ENCODE assay signal across 11 mouse cellular contexts in genomic region chr11:107703272-107704134, GRCm38 (mm10). TPM values are rescaled to one million over a fixed set of nuclear protein-coding genes. Genes with fewer than 3 reads are reported as not detected.
DNase-seq lines count a peak whose midpoint lies in the region; ATAC-seq and TF ChIP-seq lines count a peak whose summit lies in the region.
"Had no signal": no experiment of that assay in that cellular context is flagged by ENCODE, and none has a peak within 500 bp of the region (broad histone marks: within the 10 kb centered on the region; RNA-seq: fewer than 3 reads in every experiment).

No protein-coding gene starts in this region.

- peaks cover 18% of the 10 kb centered on the region for H3K4me1 ChIP-seq in hindbrain, postnatal 0 days (ENCODE audit: insufficient read depth, low read length)
- no peaks in the 10 kb centered on the region for H3K4me1 ChIP-seq in thymus, adult 2 months (replicated peaks; ENCODE audit: control insufficient read depth, insufficient read depth, low read length)

- no peaks in the 10 kb centered on the region for H3K36me3 ChIP-seq in hindbrain, postnatal 0 days (ENCODE audit: insufficient read depth, low read length)
- no peaks in the 10 kb centered on the region for H3K36me3 ChIP-seq in thymus, adult 2 months (ENCODE audit: control insufficient read depth, insufficient read depth, low read length)

- no peaks in the 10 kb centered on the region for H3K9me3 ChIP-seq in hindbrain, postnatal 0 days (ENCODE audit: low read length)

- no peak overlapping the region for H3K27ac ChIP-seq in hindbrain, postnatal 0 days
- H3K27ac ChIP-seq in thymus, adult 2 months (ENCODE audit: control insufficient read depth, insufficient read depth, low read length) = no peak overlapping the region

- H3K4me3 ChIP-seq in hindbrain, postnatal 0 days (ENCODE audit: low read length) = no peak overlapping the region
- H3K4me3 ChIP-seq in thymus, adult 2 months (ENCODE audit: control insufficient read depth, insufficient read depth, low read length) = no peak overlapping the region

- no peaks in the 10 kb centered on the region for H3K27me3 ChIP-seq in hindbrain, postnatal 0 days (ENCODE audit: insufficient read depth, low read length)
- no peaks in the 10 kb centered on the region for H3K27me3 ChIP-seq in thymus, adult 2 months (ENCODE audit: control insufficient read depth, insufficient read depth, low read length)

- H3K4me2 ChIP-seq in hindbrain, postnatal 0 days (ENCODE audit: low read depth, low read length) = peak overlapping the region; percentile 27

- TF ChIP-seq POLR2A in thymus, adult 2 months (IDR thresholded peaks at IDR 0.05; ENCODE audit: control insufficient read depth, extremely low read depth, insufficient read depth, low read length, poor library complexity) = no peak

- TF ChIP-seq CTCF in hindbrain, postnatal 0 days (IDR thresholded peaks at IDR 0.05; ENCODE audit: low read depth) = no peak
- TF ChIP-seq CTCF in thymus, adult 2 months (IDR thresholded peaks at IDR 0.05; ENCODE audit: borderline replicate concordance, control insufficient read depth, extremely low read depth, insufficient read depth, low read length, poor library complexity) = no peak

- no peak overlapping the region for H3K9ac ChIP-seq in hindbrain, postnatal 0 days (replicated peaks; ENCODE audit: low read length)

- peak; percentile 9 for DNase-seq in embryo, embryonic 10.5 days (ENCODE audit: low spot score)
- DNase-seq in embryo, embryonic 9.5 days (ENCODE audit: extremely low spot score) = no peak
- DNase-seq in lung, postnatal 36 days = peak; percentile 14
- no peak for DNase-seq in lung, postnatal 14 days
- peak; percentile 21 for DNase-seq in hindbrain, postnatal 0 days (ENCODE audit: low spot score)
- DNase-seq in retina, postnatal 1 day = peak; percentile 46
- DNase-seq in MN1 (ENCODE audit: low spot score) = no peak
- no peak for DNase-seq in thymus, adult 2 months

- no peak for ATAC-seq in hindbrain, postnatal 0 days
- ATAC-seq: forebrain, embryonic 16.5 days had no signal

- WGBS in hindbrain, postnatal 0 days = 28% methylated on average over 27 of the region's 27 CpGs
- WGBS in thymus, adult 2 months = 66% methylated on average over 27 of the region's 27 CpGs

RNA-seq across cellular contexts. Expression of gene Cacng1, which starts 12.8 kb away (rescaled TPM):
- total RNA-seq in hindbrain, postnatal 0 days (2014; rRNA removed) = 0.89 and 1.1 TPM in 2 replicates
- polyA plus RNA-seq in hindbrain, postnatal 0 days (2015; fragmentation: Nextera tagmentation; extraction: Ambion mirVana) = 0.66 and 0.68 TPM in 2 replicates
- polyA plus RNA-seq in thymus, adult 2 months (2012; rRNA removed) = 0.18 and 0.33 TPM in 2 replicates
- total RNA-seq: left cerebral cortex, postnatal 36 days had no signal
- polyA plus RNA-seq: stomach, embryonic 14.5 days had no signal

Comparison
In these comparisons a context has a peak if more than half of its experiments do, and no peak if none do; other contexts are left out.
1. DNase-seq: peak in embryo, embryonic 10.5 days (single experiment), lung, postnatal 36 days (single experiment), hindbrain, postnatal 0 days (single experiment) and retina, postnatal 1 day (single experiment); none in embryo, embryonic 9.5 days (single experiment), lung, postnatal 14 days (single experiment), MN1 (single experiment) and thymus, adult 2 months (single experiment).